Mouse (Mus musculus) olfactory bulb, adult 2 months (tissue): Measurements from ENCODE around the gene Ccdc12. TPM values are rescaled to one million over a fixed set of nuclear protein-coding genes. Genes with fewer than 3 reads are reported as not detected.

Experiments used
- H3K27ac ChIP-seq: fragments of 200-500 bp; 2 replicates; pipeline ENCODE4 v1.5.1; 2012; ENCODE audit warnings: low read depth, low read length; ENCODE audit not compliant: insufficient read depth
- H3K4me1 ChIP-seq: fragments of 200-500 bp; 2 replicates; pipeline ENCODE4 v1.6.1; 2012; ENCODE audit warnings: low read length; ENCODE audit not compliant: control insufficient read depth, insufficient read depth
- H3K4me3 ChIP-seq: fragments of 200-500 bp; 2 replicates; pipeline ENCODE4 v1.5.1; 2012; ENCODE audit warnings: mild to moderate bottlenecking, low read depth, low read length, moderate library complexity; ENCODE audit not compliant: insufficient read depth
- CTCF ChIP-seq: fragments of 200-500 bp; IDR thresholded peaks from 2 replicates; pipeline ENCODE4 v1.5.1; 2012; ENCODE audit warnings: low read depth, mild to moderate bottlenecking, low read length, moderate library complexity; ENCODE audit not compliant: insufficient read depth
- POLR2A ChIP-seq: fragments of 200-500 bp; IDR thresholded peaks from 2 replicates; pipeline ENCODE4 v1.6.1; 2012; ENCODE audit warnings: mild to moderate bottlenecking, low read depth, low read length, moderate library complexity; ENCODE audit not compliant: insufficient read depth
- WGBS: fragments of 180-500 bp; shearing (Covaris S2); methylation state at CpG from one replicate; pipeline ENCODE4 v1.1.7; 2018; 5-methylcytosine and 5-hydroxymethylcytosine counted together
- polyA plus RNA-seq: library from polyadenylated mRNA; stranded (reverse); fragments of >200 nt; gene quantifications from 2 replicates; pipeline ENCODE4 v1.2.4, GENCODE M21; 2012; ENCODE audit warnings: low replicate concordance; ENCODE audit not compliant: missing spikeins, insufficient read depth, insufficient read length

The Ccdc12 gene
- polyA plus RNA-seq, 1 experiment: not detected

DNA sequence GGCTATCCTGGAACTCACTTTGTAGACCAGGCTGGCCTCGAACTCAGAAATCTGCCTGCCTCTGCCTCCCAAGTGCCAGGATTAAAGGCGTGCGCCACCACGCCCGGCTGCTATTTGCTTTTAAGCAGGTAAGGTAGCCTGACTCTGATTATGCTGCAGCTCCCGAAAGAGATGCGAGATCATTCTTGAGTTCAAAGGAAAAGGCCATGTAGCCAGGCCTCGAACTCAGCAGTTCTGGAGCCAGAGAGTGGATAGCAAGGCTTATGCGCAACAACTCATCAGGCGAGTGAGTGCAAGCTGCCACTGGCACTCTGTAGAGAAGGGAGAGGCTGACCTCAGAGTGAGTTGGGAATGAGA is 674 bp upstream of the Ccdc12 start:
- Histone ChIP-seq H3K4me1 (peaks cover 36% of the 10 kb centered on the region), H3K27ac (0 out of 2 replicates have a peak overlapping the region, but pooled peaks have one; percentile 79), H3K4me3 (peak overlapping the region; percentile 98; the same call in 1 of the 2 replicates)
- WGBS: 86% methylated on average over 10 of the region's 10 CpGs
- TF ChIP-seq POLR2A (no peak), CTCF (no peak)

DNA sequence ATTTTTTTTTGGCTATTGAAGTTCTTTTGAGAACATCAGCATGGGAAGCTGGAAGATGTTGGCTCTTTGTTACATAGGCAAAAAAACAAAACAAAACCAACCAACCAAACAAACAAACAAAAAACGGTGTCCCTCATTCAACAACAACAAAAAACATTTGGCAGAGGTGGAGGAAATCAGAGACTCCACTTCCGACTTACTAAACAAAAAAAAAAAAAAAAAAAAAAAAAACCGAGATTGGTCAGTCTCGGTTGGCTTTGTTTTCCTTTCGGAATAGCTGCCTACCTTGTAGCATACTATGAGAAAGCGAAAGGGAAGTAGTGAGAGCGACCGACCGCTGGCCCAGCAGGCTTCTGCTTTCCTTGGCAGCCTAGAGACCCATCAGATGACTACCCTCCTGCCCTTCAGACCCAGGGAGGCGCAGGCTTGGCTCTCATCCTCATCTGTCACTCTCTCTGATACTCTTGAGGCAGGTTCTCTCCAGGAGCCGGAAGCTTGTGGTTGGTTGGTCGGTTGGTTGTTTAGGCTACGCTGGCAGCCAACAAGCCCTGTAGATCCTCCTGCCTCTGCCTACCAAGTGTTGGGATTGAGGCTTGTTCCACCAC is 1.3 kb downstream of the Ccdc12 start:
- TF ChIP-seq CTCF (no peak), POLR2A (no peak)
- WGBS: 62% methylated on average over 13 of the region's 13 CpGs

DNA sequence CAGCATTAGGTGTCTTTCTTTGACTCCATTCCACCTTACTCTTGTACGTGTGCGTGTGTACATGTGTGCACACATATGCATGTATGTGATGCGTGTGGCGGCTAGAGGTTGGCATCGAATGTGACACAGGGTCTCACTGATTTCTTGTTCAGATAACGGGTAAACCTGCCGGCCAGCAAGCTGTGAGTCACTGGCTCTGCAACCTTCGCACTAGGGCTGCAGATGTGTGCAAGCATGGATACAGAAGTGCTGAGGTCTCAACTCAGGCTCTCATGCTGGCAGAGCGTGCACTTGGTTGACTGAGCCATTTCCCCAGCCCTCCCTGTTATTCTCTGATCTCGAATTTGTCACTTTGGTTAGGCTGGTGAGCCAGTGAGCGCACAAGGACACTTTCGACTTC is 3.2 kb downstream of the Ccdc12 start:
- no peak for TF ChIP-seq CTCF
- no peak for TF ChIP-seq POLR2A
- WGBS: 91% methylated on average over 12 of the region's 12 CpGs
- Histone ChIP-seq H3K4me1 (peaks cover 17% of the 10 kb centered on the region), H3K27ac (no peak overlapping the region), H3K4me3 (no peak overlapping the region)

More for the DNA sequence above, 1.3 kb downstream of the Ccdc12 start:
- Histone ChIP-seq H3K4me1 (peaks cover 28% of the 10 kb centered on the region), H3K4me3 (0 out of 2 replicates have a peak overlapping the region, but pooled peaks have one; percentile 0), H3K27ac (peak overlapping the region; percentile 11; the same call in 1 of the 2 replicates)

DNA sequence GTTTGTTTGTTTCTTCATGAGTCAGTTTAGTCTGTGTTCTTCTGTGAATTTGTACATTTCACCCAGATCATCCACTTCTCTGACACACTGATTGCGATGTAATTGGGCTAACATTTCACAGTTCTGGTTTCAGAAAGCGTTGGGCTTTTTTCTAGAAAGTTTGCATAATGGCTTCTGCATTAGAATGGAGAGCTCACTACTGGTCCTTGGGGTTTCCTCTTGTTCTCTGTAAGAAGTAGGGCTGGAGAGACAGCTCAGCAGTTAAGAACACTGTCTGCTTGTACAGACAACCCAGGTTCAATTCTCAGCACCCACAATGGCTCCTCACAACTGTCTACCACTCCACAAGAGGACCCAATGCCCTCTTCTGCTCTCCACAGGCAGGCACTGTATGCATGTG is 3.9 kb downstream of the Ccdc12 start:
- TF ChIP-seq POLR2A (no peak), CTCF (no peak)
- Histone ChIP-seq H3K4me3 (no peak overlapping the region), H3K4me1 (peaks cover 14% of the 10 kb centered on the region), H3K27ac (no peak overlapping the region)
- WGBS: 89% methylated on average over 2 of the region's 2 CpGs

DNA sequence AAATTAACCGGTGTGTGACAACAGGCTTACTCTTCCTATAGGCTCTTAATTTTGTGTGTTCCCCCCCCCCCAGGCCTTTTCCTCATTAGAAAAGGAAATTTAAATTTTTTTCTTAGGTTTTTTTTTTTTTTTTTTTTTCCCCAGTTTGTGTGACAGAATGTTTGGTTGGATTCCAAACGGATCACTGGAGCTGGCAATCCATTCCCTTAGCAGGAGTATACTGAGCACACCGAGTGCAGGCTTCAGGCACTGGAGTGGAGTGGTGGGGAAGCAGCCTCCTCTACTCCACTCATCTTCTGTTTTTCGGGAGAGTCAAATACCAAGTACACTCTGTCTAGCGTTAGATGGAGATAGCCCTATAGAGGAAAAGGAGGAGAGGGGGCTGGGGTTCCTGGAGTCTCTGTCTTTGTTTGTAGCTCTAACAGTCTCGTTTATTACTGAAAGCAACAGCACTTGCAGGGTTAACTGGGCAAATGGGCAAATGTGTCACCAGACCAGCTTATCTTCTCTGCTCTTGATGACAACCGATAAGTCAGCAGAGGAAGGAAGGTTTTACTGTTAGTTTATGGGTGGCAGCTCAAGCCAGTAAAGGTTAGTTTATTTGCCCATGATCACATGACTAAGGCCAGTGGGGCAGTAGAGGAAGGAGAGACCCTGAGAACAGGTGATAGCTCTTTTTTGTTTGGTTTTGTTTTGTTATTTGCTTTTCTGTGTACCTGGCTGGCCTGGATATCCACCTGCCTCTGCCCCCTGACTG is 4.7 kb downstream of the Ccdc12 start:
- WGBS: 76% methylated on average over 7 of the region's 7 CpGs
- H3K4me1 ChIP-seq: peaks cover 13% of the 10 kb centered on the region
- TF ChIP-seq POLR2A (no peak), CTCF (no peak)
- H3K27ac ChIP-seq: no peak overlapping the region
- no peak overlapping the region for H3K4me3 ChIP-seq

DNA sequence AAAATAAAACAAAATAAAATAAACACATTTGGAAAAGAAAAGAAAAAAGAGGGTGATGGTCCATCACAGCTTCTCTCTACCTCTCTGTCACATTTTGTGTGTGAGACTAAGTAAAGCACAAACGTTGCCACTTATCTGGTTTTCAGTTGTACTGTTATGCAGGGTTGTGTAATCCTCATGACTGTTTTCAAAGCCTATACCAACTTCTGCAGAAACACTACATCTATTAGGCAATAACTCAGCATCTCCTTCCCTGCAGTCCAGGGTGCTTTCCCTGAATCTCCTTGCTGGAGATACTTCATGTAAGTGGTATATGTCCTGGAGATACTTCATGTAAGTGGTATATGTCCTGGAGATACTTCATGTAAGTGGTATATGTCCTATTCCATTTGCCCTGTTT is 6.5 kb downstream of the Ccdc12 start:
- no peak overlapping the region for H3K27ac ChIP-seq
- TF ChIP-seq POLR2A: no peak
- TF ChIP-seq CTCF: no peak
- WGBS: 76% methylated on average over 1 of the region's 1 CpGs

DNA sequence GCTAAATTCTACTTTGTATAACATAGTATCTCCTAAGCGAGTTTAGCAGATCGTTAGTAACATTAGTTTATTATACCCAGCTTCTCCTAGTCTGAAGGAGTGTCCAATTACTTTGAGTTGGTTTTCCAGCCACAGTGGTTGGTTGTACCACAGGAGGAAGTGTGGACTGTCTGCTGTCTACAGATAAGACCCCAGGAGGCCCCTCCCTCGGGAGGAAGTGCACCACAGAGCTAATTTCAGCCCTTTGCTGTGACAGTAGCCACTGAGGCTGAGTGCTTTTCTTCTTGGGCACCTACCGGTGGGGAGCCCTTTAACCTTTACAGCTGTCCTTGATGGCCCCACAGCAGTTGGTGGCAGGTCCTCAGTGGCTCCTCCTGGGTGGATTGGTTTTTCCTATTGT is 9.6 kb downstream of the Ccdc12 start:
- H3K27ac ChIP-seq: no peak overlapping the region
- 34% methylated on average over 4 of the region's 4 CpGs for WGBS

More for the DNA sequence above, 6.5 kb downstream of the Ccdc12 start:
- H3K4me1 ChIP-seq: peaks cover 21% of the 10 kb centered on the region
- H3K4me3 ChIP-seq: no peak overlapping the region

DNA sequence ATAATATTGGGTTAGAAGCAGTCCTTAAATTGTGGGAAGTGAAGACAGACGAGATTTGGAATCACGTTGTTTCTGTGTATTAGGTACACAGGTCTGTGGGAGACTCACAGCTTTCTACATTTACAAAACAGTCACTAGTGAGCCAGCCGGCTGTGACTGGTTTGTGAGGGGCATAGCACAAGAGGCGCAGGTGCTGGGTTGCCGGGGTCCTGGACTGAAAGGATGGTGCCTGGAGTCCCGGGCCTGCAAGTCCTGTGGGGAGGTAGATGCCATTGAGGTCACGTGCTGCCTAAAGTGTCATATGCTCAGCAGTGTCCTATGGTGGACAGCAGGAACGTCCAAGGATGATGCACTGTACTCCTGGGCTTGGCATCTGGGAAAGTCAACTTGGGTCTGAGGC is 10.1 kb downstream of the Ccdc12 start:
- TF ChIP-seq POLR2A (no peak), CTCF (no peak)
- H3K4me3 ChIP-seq: no peak overlapping the region
- WGBS: 42% methylated on average over 8 of the region's 8 CpGs
- no peak overlapping the region for H3K27ac ChIP-seq
- H3K4me1 ChIP-seq: peaks cover 18% of the 10 kb centered on the region

More for the DNA sequence above, 9.6 kb downstream of the Ccdc12 start:
- H3K4me3 ChIP-seq: no peak overlapping the region
- TF ChIP-seq CTCF (no peak), POLR2A (no peak)
- H3K4me1 ChIP-seq: peaks cover 18% of the 10 kb centered on the region

DNA sequence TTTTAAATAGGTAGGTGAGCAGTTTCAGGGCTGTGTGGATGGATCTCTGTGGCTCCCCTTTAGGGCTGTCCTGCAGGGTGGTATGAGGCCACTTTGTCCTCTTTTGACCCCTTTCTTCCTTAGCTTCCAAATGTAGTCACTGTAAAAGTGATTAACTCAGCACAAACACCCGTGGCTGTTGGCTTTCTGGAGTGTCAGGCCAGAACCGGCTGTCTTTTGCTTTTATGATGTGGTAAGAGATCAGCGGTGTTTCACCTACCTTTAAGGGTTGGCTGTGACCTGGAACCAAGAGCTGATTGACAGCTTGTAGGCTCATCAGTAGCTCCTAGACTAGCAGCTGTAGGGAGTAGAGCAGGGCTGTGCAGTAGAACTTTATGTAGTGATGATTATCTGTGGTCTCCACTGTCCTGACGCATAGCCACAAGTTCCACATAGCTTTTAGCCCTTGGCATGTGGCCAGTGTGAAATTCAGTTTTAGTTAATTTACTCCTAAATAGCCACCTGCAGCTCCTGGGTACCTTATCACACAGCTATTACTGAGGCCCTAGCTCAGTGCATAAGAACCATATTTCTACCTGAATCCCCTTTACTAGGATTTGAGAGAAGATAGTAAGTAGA is 11.0 kb downstream of the Ccdc12 start:
- Histone ChIP-seq H3K4me1 (peaks cover 20% of the 10 kb centered on the region), H3K4me3 (no peak overlapping the region), H3K27ac (no peak overlapping the region)
- TF ChIP-seq CTCF (no peak), POLR2A (no peak)
- 58% methylated on average over 4 of the region's 4 CpGs for WGBS
